Mouse (Mus musculus): ENCODE measurements at regions not wholly inside any gene's neighbourhood (a gene's known extent, or its start where the extent isn't known, plus 50 kb on each side); places are given as distances from the start of the nearest gene placed in this dataset.

- WGBS, result 97% methylated on average over 3 of the region's 3 CpGs
These were observed 107.9 kb upstream of the Ccdc122 start for GRCm38 (mm10) chr14:76928706-76929105.

GRCm38 (mm10) chr14:76927245-76927806 lies 109.2 kb upstream of the Ccdc122 start:
- no peak overlapping the region for H3K27ac ChIP-seq (ENCODE audit: low read depth, low read length)
- no peak overlapping the region for H3K4me2 ChIP-seq (ENCODE audit: low read depth)
- H3K4me3 ChIP-seq (ENCODE audit: low read depth, low read length), result no peak overlapping the region
- ATAC-seq (ENCODE audit: insufficient read depth, low FRiP score, low TSS enrichment), result no peak
- H3K9ac ChIP-seq (ENCODE audit: low read length), result no peak overlapping the region
- WGBS, result 67% methylated on average over 5 of the region's 5 CpGs
- H3K9me3 ChIP-seq (ENCODE audit: control insufficient read depth, low read length), result no peaks in the 10 kb centered on the region
- no peak for DNase-seq (ENCODE audit: low spot score)
- no peaks in the 10 kb centered on the region for H3K36me3 ChIP-seq (ENCODE audit: control insufficient read depth, insufficient read depth, low read length)
- no peaks in the 10 kb centered on the region for H3K4me1 ChIP-seq (ENCODE audit: control insufficient read depth, insufficient read depth, low read length)
- H3K27me3 ChIP-seq (ENCODE audit: control insufficient read depth, insufficient read depth, low read length), result no peaks in the 10 kb centered on the region

More at GRCm38 (mm10) chr14:76928706-76929105, 107.9 kb upstream of the Ccdc122 start:
- Histone ChIP-seq H3K4me3 (ENCODE audit: low read depth, low read length) (no peak overlapping the region), H3K4me2 (ENCODE audit: low read depth) (no peak overlapping the region), H3K4me1 (ENCODE audit: control insufficient read depth, insufficient read depth, low read length) (no peaks in the 10 kb centered on the region), H3K27ac (ENCODE audit: low read depth, low read length) (no peak overlapping the region), H3K9me3 (ENCODE audit: control insufficient read depth, low read length) (no peaks in the 10 kb centered on the region), H3K27me3 (ENCODE audit: control insufficient read depth, insufficient read depth, low read length) (no peaks in the 10 kb centered on the region), H3K36me3 (ENCODE audit: control insufficient read depth, insufficient read depth, low read length) (no peaks in the 10 kb centered on the region), H3K9ac (ENCODE audit: low read length) (no peak overlapping the region)
- DNase-seq (ENCODE audit: low spot score), result no peak
- ATAC-seq (ENCODE audit: insufficient read depth, low FRiP score, low TSS enrichment), result no peak

DNA sequence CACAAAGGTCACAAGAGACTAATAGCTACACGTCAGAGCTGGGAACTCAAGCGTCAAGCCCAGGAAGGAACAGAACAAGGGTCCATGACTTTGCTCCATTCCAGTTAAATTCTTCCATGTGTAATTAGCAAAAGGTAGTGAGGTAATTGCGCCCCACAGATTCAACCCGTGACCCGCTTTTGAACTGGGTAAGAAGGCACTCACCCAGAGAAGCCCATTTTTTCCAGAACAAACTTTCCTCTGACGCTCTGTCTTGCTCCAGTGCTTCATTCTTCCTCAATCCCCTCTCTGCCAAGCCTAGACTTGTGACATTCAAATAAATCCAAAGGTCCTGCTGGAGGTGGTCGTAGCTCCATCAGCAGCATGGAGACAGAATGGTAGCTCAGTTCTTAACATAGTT lies 110.2 kb upstream of the Ccdc122 start:
- Histone ChIP-seq H3K9ac (ENCODE audit: low read length) (no peak overlapping the region), H3K27ac (ENCODE audit: low read depth, low read length) (no peak overlapping the region), H3K36me3 (ENCODE audit: control insufficient read depth, insufficient read depth, low read length) (no peaks in the 10 kb centered on the region), H3K27me3 (ENCODE audit: control insufficient read depth, insufficient read depth, low read length) (no peaks in the 10 kb centered on the region), H3K4me2 (ENCODE audit: low read depth) (no peak overlapping the region), H3K4me3 (ENCODE audit: low read depth, low read length) (no peak overlapping the region), H3K9me3 (ENCODE audit: control insufficient read depth, low read length) (no peaks in the 10 kb centered on the region), H3K4me1 (ENCODE audit: control insufficient read depth, insufficient read depth, low read length) (no peaks in the 10 kb centered on the region)
- DNase-seq (ENCODE audit: low spot score) (no peak), ATAC-seq (ENCODE audit: insufficient read depth, low FRiP score, low TSS enrichment) (no peak)
- 89% methylated on average over 7 of the region's 7 CpGs for WGBS

DNA sequence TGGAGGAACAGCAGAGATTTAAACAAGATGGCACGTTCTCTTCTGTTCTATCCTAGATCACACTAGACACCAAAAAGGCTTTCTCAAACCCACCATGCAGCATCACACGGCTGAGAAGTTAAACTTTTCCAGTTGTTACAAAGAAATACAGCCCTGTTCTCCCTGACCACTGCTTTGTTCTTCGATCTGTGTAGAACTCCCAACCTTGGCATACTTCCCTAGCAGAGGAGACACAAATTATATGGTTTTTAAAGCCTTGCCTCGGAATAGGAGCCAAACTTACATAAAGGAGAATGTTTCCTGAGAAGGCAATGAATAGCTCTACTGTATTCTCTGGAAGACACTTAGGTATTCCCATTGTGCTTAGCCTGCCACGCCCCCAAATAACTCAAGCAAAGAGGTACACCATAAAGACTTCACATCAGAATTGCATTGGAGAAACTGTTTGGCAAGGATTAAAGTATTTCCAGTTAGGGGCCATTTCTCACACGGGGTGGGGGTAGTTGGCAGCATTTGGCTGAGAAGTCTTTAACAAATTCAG lies 114.1 kb upstream of the Ccdc122 start:
- Histone ChIP-seq H3K27ac (ENCODE audit: low read depth, low read length) (no peak overlapping the region), H3K9me3 (ENCODE audit: control insufficient read depth, low read length) (no peaks in the 10 kb centered on the region), H3K4me2 (ENCODE audit: low read depth) (no peak overlapping the region), H3K4me3 (ENCODE audit: low read depth, low read length) (no peak overlapping the region), H3K9ac (ENCODE audit: low read length) (no peak overlapping the region), H3K4me1 (ENCODE audit: control insufficient read depth, insufficient read depth, low read length) (no peaks in the 10 kb centered on the region), H3K36me3 (ENCODE audit: control insufficient read depth, insufficient read depth, low read length) (no peaks in the 10 kb centered on the region), H3K27me3 (ENCODE audit: control insufficient read depth, insufficient read depth, low read length) (no peaks in the 10 kb centered on the region)
- ATAC-seq (ENCODE audit: insufficient read depth, low FRiP score, low TSS enrichment) (no peak), DNase-seq (ENCODE audit: low spot score) (no peak)
- WGBS, result 74% methylated on average over 6 of the region's 6 CpGs

DNA sequence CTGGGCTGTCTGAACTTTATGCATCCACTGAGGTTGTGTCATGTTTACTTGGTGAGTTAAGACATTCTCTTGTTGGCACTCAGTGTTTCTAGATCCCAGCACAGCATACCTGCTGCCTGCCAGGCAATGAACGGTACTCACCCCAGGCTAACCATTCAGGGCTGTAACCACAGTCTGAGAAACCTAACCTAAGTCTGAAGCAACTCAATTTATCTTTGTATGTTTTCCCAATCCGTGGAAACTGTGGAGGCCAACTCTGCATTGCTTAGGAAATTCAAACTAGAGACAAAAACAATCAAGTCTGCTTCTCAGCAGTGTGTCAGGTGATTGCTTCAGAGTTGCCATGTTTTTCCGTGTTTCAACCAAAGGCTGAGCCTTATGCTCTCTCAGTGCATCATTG lies 118.5 kb upstream of the Ccdc122 start:
- H3K4me3 ChIP-seq (ENCODE audit: low read depth, low read length), result no peak overlapping the region
- no peaks in the 10 kb centered on the region for H3K4me1 ChIP-seq (ENCODE audit: control insufficient read depth, insufficient read depth, low read length)
- no peak overlapping the region for H3K9ac ChIP-seq (ENCODE audit: low read length)
- H3K4me2 ChIP-seq (ENCODE audit: low read depth), result no peak overlapping the region
- H3K27ac ChIP-seq (ENCODE audit: low read depth, low read length), result no peak overlapping the region
- 82% methylated on average over 3 of the region's 3 CpGs for WGBS
- H3K9me3 ChIP-seq (ENCODE audit: control insufficient read depth, low read length), result no peaks in the 10 kb centered on the region
- ATAC-seq (ENCODE audit: insufficient read depth, low FRiP score, low TSS enrichment) (no peak), DNase-seq (ENCODE audit: low spot score) (no peak)
- H3K27me3 ChIP-seq (ENCODE audit: control insufficient read depth, insufficient read depth, low read length), result no peaks in the 10 kb centered on the region
- H3K36me3 ChIP-seq (ENCODE audit: control insufficient read depth, insufficient read depth, low read length), result no peaks in the 10 kb centered on the region

DNA sequence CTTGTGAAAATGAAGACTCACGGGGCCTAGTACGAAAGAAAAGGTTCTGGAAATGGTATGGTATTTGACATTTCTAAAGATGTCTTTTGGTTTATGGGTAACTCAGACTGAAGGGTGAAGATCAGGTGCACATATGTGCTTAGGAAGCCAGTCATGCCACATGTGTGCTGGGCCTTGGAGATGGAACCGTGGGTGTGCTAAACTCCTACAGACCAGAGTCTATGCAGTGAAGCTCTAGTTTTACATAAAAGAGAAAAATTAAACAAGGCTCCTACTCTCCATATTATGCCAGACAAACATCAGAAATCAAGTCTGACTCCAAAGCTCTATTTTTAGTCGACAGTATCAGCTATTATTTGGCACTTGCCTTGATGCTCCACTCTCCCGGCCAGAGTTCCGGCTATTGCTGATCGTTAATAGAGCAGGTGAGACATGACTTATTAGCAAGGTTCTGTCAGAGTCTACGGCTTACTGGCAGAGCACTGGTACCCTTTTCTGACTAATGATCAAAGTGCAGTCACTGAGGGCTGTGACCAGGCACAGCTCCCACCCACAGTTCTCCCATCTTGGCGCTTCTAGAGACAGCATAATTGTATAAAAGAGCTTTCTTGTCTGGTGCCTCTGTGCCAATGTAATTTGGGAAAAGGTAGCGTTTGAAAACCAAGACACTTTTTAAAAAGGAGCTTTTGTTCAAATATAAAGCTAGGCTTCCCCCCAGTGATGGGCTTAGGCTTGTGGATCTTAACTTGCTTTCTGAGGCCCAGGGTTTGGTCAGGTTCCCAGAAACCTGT lies 119.2 kb upstream of the Ccdc122 start:
- no peak for DNase-seq (ENCODE audit: low spot score)
- WGBS, result 84% methylated on average over 10 of the region's 10 CpGs

DNA sequence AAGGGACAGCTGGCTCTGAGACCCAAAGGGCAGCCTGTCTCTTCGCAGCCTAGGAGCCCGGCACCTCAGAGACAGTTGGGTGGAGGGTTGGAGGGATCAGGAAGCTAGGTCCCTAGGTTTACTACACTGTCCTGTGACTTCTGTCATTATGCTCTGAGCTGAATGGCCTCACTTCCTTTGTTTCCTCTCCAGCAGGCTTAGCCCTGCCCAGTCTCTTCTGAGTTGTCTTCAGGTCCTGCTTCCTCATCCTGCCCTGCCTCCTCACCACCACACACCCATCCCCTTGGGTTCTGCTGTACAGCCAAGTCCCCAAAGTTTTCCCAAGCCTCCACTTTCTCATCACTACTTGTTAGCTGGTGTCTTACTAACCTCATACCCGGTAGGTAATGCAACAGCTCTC lies 122.7 kb upstream of the Ccdc122 start:
- no peak overlapping the region for H3K9ac ChIP-seq (ENCODE audit: low read length)
- WGBS, result 92% methylated on average over 3 of the region's 3 CpGs

More for the DNA sequence above, 119.2 kb upstream of the Ccdc122 start:
- H3K9me3 ChIP-seq (ENCODE audit: control insufficient read depth, low read length), result no peaks in the 10 kb centered on the region
- H3K9ac ChIP-seq (ENCODE audit: low read length), result no peak overlapping the region
- H3K4me1 ChIP-seq (ENCODE audit: control insufficient read depth, insufficient read depth, low read length), result no peaks in the 10 kb centered on the region
- no peak overlapping the region for H3K27ac ChIP-seq (ENCODE audit: low read depth, low read length)
- H3K27me3 ChIP-seq (ENCODE audit: control insufficient read depth, insufficient read depth, low read length), result no peaks in the 10 kb centered on the region
- H3K36me3 ChIP-seq (ENCODE audit: control insufficient read depth, insufficient read depth, low read length), result no peaks in the 10 kb centered on the region
- H3K4me2 ChIP-seq (ENCODE audit: low read depth), result no peak overlapping the region
- ATAC-seq (ENCODE audit: insufficient read depth, low FRiP score, low TSS enrichment), result no peak
- H3K4me3 ChIP-seq (ENCODE audit: low read depth, low read length), result no peak overlapping the region

GRCm38 (mm10) chr14:76912301-76913001 lies 124.1 kb upstream of the Ccdc122 start:
- H3K4me3 ChIP-seq (ENCODE audit: low read depth, low read length), result no peak overlapping the region
- H3K9me3 ChIP-seq (ENCODE audit: control insufficient read depth, low read length), result no peaks in the 10 kb centered on the region
- no peaks in the 10 kb centered on the region for H3K4me1 ChIP-seq (ENCODE audit: control insufficient read depth, insufficient read depth, low read length)
- no peak overlapping the region for H3K27ac ChIP-seq (ENCODE audit: low read depth, low read length)
- no peak overlapping the region for H3K9ac ChIP-seq (ENCODE audit: low read length)
- 26% methylated on average over 8 of the region's 8 CpGs for WGBS
- peak; percentile 17 for DNase-seq (ENCODE audit: low spot score)
- H3K36me3 ChIP-seq (ENCODE audit: control insufficient read depth, insufficient read depth, low read length), result no peaks in the 10 kb centered on the region
- no peaks in the 10 kb centered on the region for H3K27me3 ChIP-seq (ENCODE audit: control insufficient read depth, insufficient read depth, low read length)
- no peak overlapping the region for H3K4me2 ChIP-seq (ENCODE audit: low read depth)
- no peak for ATAC-seq (ENCODE audit: insufficient read depth, low FRiP score, low TSS enrichment)

More for the DNA sequence above, 122.7 kb upstream of the Ccdc122 start:
- Histone ChIP-seq H3K27ac (ENCODE audit: low read depth, low read length) (no peak overlapping the region), H3K27me3 (ENCODE audit: control insufficient read depth, insufficient read depth, low read length) (no peaks in the 10 kb centered on the region), H3K9me3 (ENCODE audit: control insufficient read depth, low read length) (no peaks in the 10 kb centered on the region), H3K4me2 (ENCODE audit: low read depth) (no peak overlapping the region), H3K36me3 (ENCODE audit: control insufficient read depth, insufficient read depth, low read length) (no peaks in the 10 kb centered on the region), H3K4me3 (ENCODE audit: low read depth, low read length) (no peak overlapping the region), H3K4me1 (ENCODE audit: control insufficient read depth, insufficient read depth, low read length) (no peaks in the 10 kb centered on the region)
- ATAC-seq (ENCODE audit: insufficient read depth, low FRiP score, low TSS enrichment) (no peak), DNase-seq (ENCODE audit: low spot score) (no peak)
